Mouse (Mus musculus) limb, embryonic 15.5 days (tissue): ENCODE results near the gene Snapc4. TPM values are rescaled to one million over a fixed set of nuclear protein-coding genes. Genes with fewer than 3 reads are reported as not detected.
A peak's percentile ranks its signal among the peaks of the same experiment; 100 is the strongest.

Experiments used
- ATAC-seq: fragments of 200-750 bp; cut with Nextera tagmentation; 2 replicates; pipeline ENCODE4 v1.8.0; 2017; ENCODE audit warnings: low read depth, moderate TSS enrichment; ENCODE audit not compliant: insufficient number of reproducible peaks, low FRiP score, low TSS enrichment
- H3K27ac ChIP-seq: fragments of 300-500 bp; sonication (generic); 2 replicates; pipeline ENCODE4 v1.5.1; 2015; ENCODE audit warnings: moderate library complexity, mild to moderate bottlenecking, inconsistent platforms
- H3K27me3 ChIP-seq: fragments of 300-500 bp; sonication (generic); 2 replicates; pipeline ENCODE4 v1.6.1; 2015; ENCODE audit warnings: inconsistent platforms
- H3K36me3 ChIP-seq: fragments of 300-500 bp; sonication (generic); 2 replicates; pipeline ENCODE4 v1.6.1; 2015; ENCODE audit warnings: inconsistent platforms
- H3K4me1 ChIP-seq: fragments of 300-500 bp; sonication (generic); 2 replicates; pipeline ENCODE4 v1.6.1; 2015; ENCODE audit warnings: inconsistent platforms
- H3K4me2 ChIP-seq: fragments of 300-500 bp; sonication (generic); 2 replicates; pipeline ENCODE4 v1.6.1; 2015; ENCODE audit warnings: mild to moderate bottlenecking, inconsistent platforms
- H3K4me3 ChIP-seq: fragments of 300-500 bp; sonication (generic); 2 replicates; pipeline ENCODE4 v1.5.1; 2015; ENCODE audit warnings: mild to moderate bottlenecking, inconsistent platforms
- H3K9ac ChIP-seq: fragments of 300-500 bp; sonication (generic); 2 replicates; pipeline ENCODE4 v1.6.1; 2015; ENCODE audit warnings: inconsistent platforms
- H3K9me3 ChIP-seq: fragments of 300-500 bp; sonication (generic); 2 replicates; pipeline ENCODE4 v1.6.1; 2016; ENCODE audit warnings: inconsistent platforms
- WGBS: fragments of 180-500 bp; shearing (Covaris S2); methylation state at CpG from one replicate; pipeline ENCODE4 v1.1.7; 2015; 5-methylcytosine and 5-hydroxymethylcytosine counted together
- polyA plus RNA-seq: library from polyadenylated mRNA; unstranded; fragments of >200 nt; fragmentation: Nextera tagmentation; extraction: Ambion mirVana; gene quantifications from 2 replicates; pipeline ENCODE4 v1.2.1, GENCODE M21; 2015

Snapc4 gene
- polyA plus RNA-seq, 1 experiment from 2014 or later: 25.8 TPM

DNA sequence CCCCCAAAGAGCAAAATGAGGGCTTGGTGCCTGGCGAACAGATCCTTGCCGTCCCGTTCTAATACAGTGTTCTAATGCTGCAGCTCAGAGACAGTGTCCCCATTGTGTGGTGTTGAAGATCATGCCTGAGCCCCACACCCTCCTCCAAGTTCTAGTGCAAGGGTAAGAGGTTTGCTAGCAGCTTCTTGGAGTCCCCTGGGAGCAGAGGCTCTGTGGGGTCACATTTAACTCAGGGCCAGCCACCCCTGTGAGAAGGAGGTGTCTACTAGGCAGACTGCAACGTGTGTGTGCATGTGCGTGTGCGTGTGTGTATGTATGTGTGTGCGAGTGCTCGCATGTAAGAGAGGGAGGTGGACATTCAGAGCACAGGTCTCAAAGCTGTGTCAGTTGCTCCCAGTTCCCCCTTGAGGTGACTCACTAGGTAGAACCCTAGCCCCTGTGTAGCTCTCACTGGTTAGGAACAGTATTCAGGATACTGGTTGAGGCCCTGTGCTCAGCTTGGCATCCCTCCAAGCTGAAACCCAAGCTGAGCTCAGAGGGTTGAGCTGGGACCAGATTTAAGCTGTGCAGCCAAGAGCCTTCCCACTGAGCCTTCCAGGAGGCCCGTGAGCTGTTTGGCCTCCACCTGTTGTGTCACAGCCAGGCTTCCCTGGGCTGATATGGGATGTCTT is 63.7 kb downstream of the Snapc4 start:
- H3K4me2 ChIP-seq: peak overlapping the region; percentile 76
- no peaks in the 10 kb centered on the region; the same call in 1 of the 2 replicates for H3K36me3 ChIP-seq
- peak overlapping the region; percentile 62; the same call in 1 of the 2 replicates for H3K9ac ChIP-seq
- H3K27me3 ChIP-seq: no peaks in the 10 kb centered on the region
- peaks cover 72% of the 10 kb centered on the region for H3K4me1 ChIP-seq
- H3K27ac ChIP-seq: peak overlapping the region; percentile 94
- H3K4me3 ChIP-seq: peak overlapping the region; percentile 57
- ATAC-seq: peak; percentile 54
- H3K9me3 ChIP-seq: no peaks in the 10 kb centered on the region
- WGBS: 36% methylated on average over 9 of the region's 9 CpGs

DNA sequence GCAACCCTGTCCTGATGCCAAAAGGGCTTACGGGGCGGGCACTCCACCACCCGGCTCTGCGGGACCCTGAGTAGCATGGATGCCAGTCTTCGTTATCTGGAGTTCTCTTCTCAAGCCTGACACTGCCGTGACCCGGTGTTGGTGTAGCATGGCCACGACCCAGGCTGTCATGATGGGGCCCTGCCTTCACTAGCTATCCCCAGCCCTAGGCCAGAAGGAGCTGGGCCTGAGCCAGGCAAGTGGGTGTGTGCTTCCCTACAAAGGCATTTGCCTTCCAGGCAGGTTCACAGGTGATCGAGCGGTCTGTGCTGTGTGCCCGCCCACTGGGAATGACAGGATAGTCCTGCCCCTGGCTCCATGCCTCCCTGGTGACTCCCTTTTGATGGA is 64.5 kb downstream of the Snapc4 start:
- Histone ChIP-seq H3K27ac (peak overlapping the region; percentile 94), H3K9ac (peak overlapping the region; percentile 62), H3K27me3 (no peaks in the 10 kb centered on the region), H3K4me1 (peaks cover 70% of the 10 kb centered on the region), H3K4me3 (peak overlapping the region; percentile 57), H3K9me3 (no peaks in the 10 kb centered on the region), H3K4me2 (peak overlapping the region; percentile 76), H3K36me3 (no peaks in the 10 kb centered on the region)
- ATAC-seq: 0 out of 2 replicates have a peak, but pooled peaks have one; percentile 0
- 1% methylated on average over 11 of the region's 11 CpGs for WGBS

DNA sequence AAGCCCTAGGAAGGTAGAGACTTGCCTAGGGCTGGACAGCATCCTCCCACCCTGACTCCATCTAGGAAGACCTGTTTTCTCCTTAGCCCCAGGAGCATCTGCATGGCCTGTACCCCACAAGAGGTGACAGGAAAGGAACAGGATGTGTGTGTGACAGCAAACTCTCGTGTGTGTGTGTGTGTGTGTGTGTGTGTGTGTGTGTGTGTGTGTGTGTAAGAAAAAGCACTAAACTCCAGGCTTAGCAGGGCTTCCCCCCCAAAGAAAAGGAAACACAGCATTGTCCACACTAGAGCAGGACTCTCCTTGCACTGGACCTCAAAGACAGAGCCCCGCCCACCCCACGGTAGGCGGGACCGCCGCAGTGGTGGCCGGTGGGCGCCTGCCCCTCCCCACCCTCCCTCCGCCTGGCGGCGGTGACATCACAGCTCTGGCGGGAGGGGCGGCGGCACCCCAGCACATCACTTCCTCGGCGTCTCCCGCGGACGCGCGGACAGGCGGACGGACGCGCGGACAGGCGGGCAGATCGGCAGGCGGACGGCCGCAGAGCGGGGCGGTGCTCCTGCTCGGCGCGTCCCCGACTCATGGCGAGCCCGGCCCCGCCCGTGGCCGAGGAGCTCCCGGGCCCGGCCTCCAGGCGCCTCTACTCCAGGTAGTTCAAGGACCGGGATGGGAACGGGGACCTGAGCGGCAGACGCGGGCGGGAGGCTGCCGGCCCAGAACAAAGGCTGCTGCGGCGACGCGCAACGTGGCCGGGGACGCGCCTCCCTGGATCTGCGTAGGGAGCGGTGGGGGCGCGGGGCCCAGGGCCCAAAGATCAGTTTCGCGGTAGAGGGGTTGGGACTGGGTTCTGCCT is 65.2 kb downstream of the Snapc4 start, which contains the start of gene Gpsm1:
Gene Gpsm1 (plus strand): TSS at position 444 of the 853 bp plus-strand sequence.
- Histone ChIP-seq H3K27me3 (no peaks in the 10 kb centered on the region), H3K4me2 (peak within 1 kb of the TSS; percentile 76), H3K9ac (peak within 1 kb of the TSS; percentile 62), H3K36me3 (no peaks in the 10 kb centered on the region), H3K27ac (peak within 1 kb of the TSS; percentile 94), H3K4me1 (peaks cover 66% of the 10 kb centered on the region), H3K9me3 (no peaks in the 10 kb centered on the region), H3K4me3 (peak within 1 kb of the TSS; percentile 57)
- WGBS: 0% methylated on average over 60 of the region's 66 CpGs
- peak; percentile 74 for ATAC-seq

DNA sequence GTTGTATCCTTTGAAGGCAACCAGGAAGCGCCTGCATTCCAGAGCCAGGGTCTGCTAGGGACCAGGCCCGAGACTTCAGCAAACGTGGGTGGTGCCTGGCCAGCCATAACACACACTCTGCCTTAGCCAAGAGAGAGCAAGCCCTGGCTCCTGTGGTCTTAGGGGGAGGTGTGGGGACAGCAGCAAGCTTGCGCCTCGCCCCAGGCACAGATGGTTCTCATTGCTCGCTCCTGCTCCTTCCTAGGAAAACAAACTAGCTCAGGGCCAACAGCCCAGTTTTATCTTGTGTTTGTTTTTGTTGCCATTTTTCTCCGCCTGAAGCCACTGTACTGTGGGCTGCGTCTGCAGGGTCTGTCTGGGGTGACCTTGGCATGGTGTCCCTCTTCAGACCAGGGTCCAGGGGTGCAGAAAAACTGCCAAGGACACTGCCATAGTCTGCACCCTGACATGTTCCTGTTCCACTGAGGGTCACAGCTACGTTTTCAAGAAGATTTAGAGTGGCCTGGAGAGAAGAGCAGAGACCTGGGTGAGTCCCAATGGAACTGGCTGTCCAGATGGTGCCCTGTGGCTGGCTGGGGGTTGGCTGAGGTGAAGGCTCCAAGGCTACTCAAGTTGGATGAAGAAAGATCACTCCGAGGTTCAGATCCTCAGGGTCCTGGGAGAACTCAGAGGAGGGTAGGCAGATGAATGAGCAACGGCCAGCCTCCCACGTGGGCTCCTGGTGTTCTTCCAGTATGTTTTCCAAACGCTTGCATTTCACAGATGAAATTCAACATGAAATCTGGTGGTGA is 66.0 kb downstream of the Snapc4 start:
- peak; percentile 48; the same call in 1 of the 2 replicates for ATAC-seq
- H3K9me3 ChIP-seq: no peaks in the 10 kb centered on the region
- 21% methylated on average over 13 of the region's 13 CpGs for WGBS
- H3K4me3 ChIP-seq: peak overlapping the region; percentile 57
- H3K9ac ChIP-seq: no peak overlapping the region
- H3K4me2 ChIP-seq: peak overlapping the region; percentile 76
- no peaks in the 10 kb centered on the region for H3K36me3 ChIP-seq
- no peaks in the 10 kb centered on the region for H3K27me3 ChIP-seq
- H3K4me1 ChIP-seq: peaks cover 65% of the 10 kb centered on the region
- H3K27ac ChIP-seq: peak overlapping the region; percentile 94

DNA sequence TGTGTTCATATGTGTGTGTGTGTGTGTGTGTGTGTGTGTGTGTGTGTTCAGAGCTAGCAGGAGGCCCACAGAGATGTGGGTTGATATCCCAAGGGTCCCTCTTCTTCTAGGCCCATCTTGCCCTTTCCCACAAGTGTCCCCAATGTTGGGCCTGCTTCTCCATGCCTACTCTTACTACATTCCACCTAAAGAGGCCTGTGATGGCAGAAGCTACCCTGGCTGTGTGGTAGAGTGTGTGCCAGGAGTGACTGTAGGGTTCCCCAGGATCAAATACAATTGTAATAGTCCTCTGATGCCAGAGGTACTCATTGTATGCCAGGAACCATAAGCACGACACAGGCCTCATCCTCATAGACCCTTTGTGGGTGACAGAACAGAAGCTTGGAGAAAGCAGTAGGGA is 67.1 kb downstream of the Snapc4 start:
- Histone ChIP-seq H3K9ac (no peak overlapping the region), H3K4me3 (no peak overlapping the region), H3K4me1 (peaks cover 63% of the 10 kb centered on the region), H3K27ac (peak overlapping the region; percentile 94), H3K4me2 (no peak overlapping the region), H3K9me3 (no peaks in the 10 kb centered on the region), H3K27me3 (no peaks in the 10 kb centered on the region), H3K36me3 (no peaks in the 10 kb centered on the region)
- no peak for ATAC-seq
- WGBS: 88% methylated on average over 1 of the region's 1 CpGs

DNA sequence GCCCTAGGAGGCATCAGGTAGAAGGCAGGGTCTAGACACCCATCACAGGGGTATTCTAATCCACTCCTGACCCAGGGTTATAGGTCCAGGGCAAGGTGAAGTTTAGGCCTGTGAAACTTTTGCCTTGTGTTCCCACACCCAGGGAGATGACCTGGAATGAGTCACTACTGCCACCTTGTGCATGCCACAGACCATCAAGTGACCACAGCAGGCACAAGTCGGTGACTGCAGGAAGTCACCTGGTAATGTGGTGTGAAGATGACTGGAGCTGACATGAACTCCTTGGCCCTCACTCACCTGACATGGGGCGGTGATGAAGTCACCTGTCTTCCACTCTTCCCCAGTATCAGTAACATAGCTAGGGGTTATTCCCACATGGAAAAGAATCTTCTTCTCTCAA is 67.6 kb downstream of the Snapc4 start:
- H3K9me3 ChIP-seq: no peaks in the 10 kb centered on the region
- H3K4me3 ChIP-seq: no peak overlapping the region
- H3K27me3 ChIP-seq: no peaks in the 10 kb centered on the region
- no peak overlapping the region for H3K9ac ChIP-seq
- no peak for ATAC-seq
- H3K4me1 ChIP-seq: peaks cover 57% of the 10 kb centered on the region
- H3K27ac ChIP-seq: no peak overlapping the region
- no peaks in the 10 kb centered on the region for H3K36me3 ChIP-seq
- WGBS: 62% methylated on average over 2 of the region's 2 CpGs
- H3K4me2 ChIP-seq: no peak overlapping the region

Other genes starting within 250 kb of the Snapc4 start
- gene Lhx3, start 172.4 kb downstream of the Snapc4 start, polyA plus RNA-seq: not detected in 2 replicates
- 18.2 and 20.7 TPM in 2 replicates for gene Qsox2, start 143.1 kb downstream of the Snapc4 start, polyA plus RNA-seq
- 0.05 and 0.06 TPM in 2 replicates for gene Ccdc187, start 86.1 kb downstream of the Snapc4 start, polyA plus RNA-seq
- 40.7 and 41.8 TPM in 2 replicates for gene Gpsm1, start 65.1 kb downstream of the Snapc4 start, polyA plus RNA-seq
- gene Dnlz, start 28.5 kb downstream of the Snapc4 start, polyA plus RNA-seq: 25.4 TPM in 2 replicates
- gene Card9, start 19.7 kb downstream of the Snapc4 start, polyA plus RNA-seq: 0.83 and 1.1 TPM in 2 replicates
- gene Entr1, start 8.7 kb upstream of the Snapc4 start, polyA plus RNA-seq: 111 and 121 TPM in 2 replicates
- gene Pmpca, start 8.7 kb upstream of the Snapc4 start, polyA plus RNA-seq: 91.1 and 95.2 TPM in 2 replicates
- gene Inpp5e, start 28.6 kb upstream of the Snapc4 start, polyA plus RNA-seq: 17.1 and 19.6 TPM in 2 replicates
- 26.2 and 30.5 TPM in 2 replicates for gene Sec16a, start 64.6 kb upstream of the Snapc4 start, polyA plus RNA-seq
- gene Notch1, start 136.0 kb upstream of the Snapc4 start, polyA plus RNA-seq: 23.1 and 24.3 TPM in 2 replicates
- 107 and 122 TPM in 2 replicates for gene Egfl7, start 199.4 kb upstream of the Snapc4 start, polyA plus RNA-seq
- 0.24 TPM in 1 of 2 replicates, not detected in the other for gene Gm20532, start 206.0 kb upstream of the Snapc4 start, polyA plus RNA-seq
- 31.5 and 36.3 TPM in 2 replicates for gene Agpat2, start 223.8 kb upstream of the Snapc4 start, polyA plus RNA-seq
- 32.0 and 42.8 TPM in 2 replicates for gene Fam69b, start 247.8 kb upstream of the Snapc4 start, polyA plus RNA-seq